Mouse (Mus musculus) intestine, embryonic 16.5 days (tissue): ENCODE data around the gene Batf2. TPM values are rescaled to one million over a fixed set of nuclear protein-coding genes. Genes with fewer than 3 reads are reported as not detected.

ENCODE experiments used
- ATAC-seq: fragments of 200-750 bp; cut with Nextera tagmentation; 2 replicates; pipeline ENCODE4 v1.8.0; 2017; ENCODE audit warnings: moderate TSS enrichment, moderate library complexity
- H3K27ac ChIP-seq: fragments of 300-500 bp; sonication (generic); 2 replicates; pipeline ENCODE4 v1.5.1; 2014; ENCODE audit warnings: mild to moderate bottlenecking, low read length
- H3K27me3 ChIP-seq: fragments of 300-500 bp; sonication (generic); replicated peaks from 2 replicates; pipeline ENCODE4 v1.6.1; 2014; ENCODE audit warnings: low read length, control low read depth, mixed read lengths; ENCODE audit not compliant: control insufficient read depth, insufficient read depth
- H3K36me3 ChIP-seq: fragments of 300-500 bp; sonication (generic); 2 replicates; pipeline ENCODE4 v1.6.1; 2014; ENCODE audit warnings: low read length, control low read depth; ENCODE audit not compliant: control insufficient read depth, insufficient read depth
- H3K4me1 ChIP-seq: fragments of 300-500 bp; sonication (generic); 2 replicates; pipeline ENCODE4 v1.6.1; 2014; ENCODE audit warnings: low read length, control low read depth, mixed read lengths; ENCODE audit not compliant: control insufficient read depth, insufficient read depth
- H3K4me2 ChIP-seq: fragments of 300-500 bp; sonication (generic); 2 replicates; pipeline ENCODE4 v1.6.1; 2014; ENCODE audit warnings: low read depth, low read length, control low read depth
- H3K4me3 ChIP-seq: fragments of 300-500 bp; sonication (generic); 2 replicates; pipeline ENCODE4 v1.5.1; 2014; ENCODE audit warnings: mild to moderate bottlenecking, low read length
- H3K9ac ChIP-seq: fragments of 300-500 bp; sonication (generic); 2 replicates; pipeline ENCODE4 v1.6.1; 2014; ENCODE audit warnings: low read depth, low read length
- H3K9me3 ChIP-seq: fragments of 300-500 bp; sonication (generic); 2 replicates; pipeline ENCODE4 v1.6.1; 2016; ENCODE audit warnings: low read length, control low read depth; ENCODE audit not compliant: control insufficient read depth
- WGBS: fragments of 180-500 bp; shearing (Covaris S2); extraction: QIAGEN DNeasy Blood & Tissue Kit; methylation state at CpG from one replicate; pipeline ENCODE4 v1.1.7; 2014; 5-methylcytosine and 5-hydroxymethylcytosine counted together
- polyA plus RNA-seq: library from polyadenylated mRNA; unstranded; fragments of >200 nt; fragmentation: Nextera tagmentation; extraction: Ambion mirVana; gene quantifications from 2 replicates; pipeline ENCODE4 v1.2.1, GENCODE M21; 2015

The Batf2 gene
- polyA plus RNA-seq, 1 experiment from 2014 or later = 1.1 TPM

- peak overlapping the region; percentile 93 for H3K9ac ChIP-seq
- WGBS = 4% methylated on average over 32 of the region's 32 CpGs
- peaks cover 15% of the 10 kb centered on the region for H3K36me3 ChIP-seq
- ATAC-seq = no peak
- no peaks in the 10 kb centered on the region for H3K27me3 ChIP-seq
- H3K4me2 ChIP-seq = peak overlapping the region; percentile 85
- H3K4me3 ChIP-seq = peak overlapping the region; percentile 91
- peak overlapping the region; percentile 97 for H3K27ac ChIP-seq
- H3K4me1 ChIP-seq = peaks cover 32% of the 10 kb centered on the region
- no peaks in the 10 kb centered on the region for H3K9me3 ChIP-seq
Observed at GRCm38 (mm10) chr19:6117346-6117985, 23.3 kb upstream of the Batf2 start.

- under 1% methylated on average over 77 of the region's 77 CpGs for WGBS
- peaks cover 15% of the 10 kb centered on the region for H3K36me3 ChIP-seq
- H3K27me3 ChIP-seq = no peaks in the 10 kb centered on the region
- H3K4me1 ChIP-seq = peaks cover 32% of the 10 kb centered on the region
- H3K4me3 ChIP-seq = peak within 1 kb of the TSS; percentile 91
- H3K9ac ChIP-seq = peak within 1 kb of the TSS; percentile 93
- H3K4me2 ChIP-seq = peak within 1 kb of the TSS; percentile 85
- H3K9me3 ChIP-seq = no peaks in the 10 kb centered on the region
- H3K27ac ChIP-seq = peak within 1 kb of the TSS; percentile 97
- peak; percentile 85 for ATAC-seq
Observed at GRCm38 (mm10) chr19:6117986-6118676, 22.7 kb upstream of the Batf2 start, which contains the start of gene Sac3d1. Gene Sac3d1 (minus strand): TSS chr19:6118650.

GRCm38 (mm10) chr19:6118677-6119185 is 22.1 kb upstream of the Batf2 start:
- WGBS = under 1% methylated on average over 8 of the region's 8 CpGs
- Histone ChIP-seq H3K4me2 (peak overlapping the region; percentile 85), H3K4me1 (peaks cover 32% of the 10 kb centered on the region), H3K4me3 (peak overlapping the region; percentile 91), H3K36me3 (peaks cover 15% of the 10 kb centered on the region), H3K9me3 (no peaks in the 10 kb centered on the region), H3K27ac (peak overlapping the region; percentile 97), H3K27me3 (no peaks in the 10 kb centered on the region), H3K9ac (peak overlapping the region; percentile 93)
- peak; percentile 32 for ATAC-seq

GRCm38 (mm10) chr19:6121761-6122160 is 19.0 kb upstream of the Batf2 start:
- 0 out of 2 replicates have a peak, but pooled peaks have one; percentile 8 for ATAC-seq
- peak overlapping the region; percentile 63 for H3K27ac ChIP-seq
- H3K27me3 ChIP-seq = no peaks in the 10 kb centered on the region
- no peaks in the 10 kb centered on the region for H3K36me3 ChIP-seq
- peak overlapping the region; percentile 38 for H3K4me2 ChIP-seq
- no peaks in the 10 kb centered on the region for H3K9me3 ChIP-seq
- peak overlapping the region; percentile 40; the same call in 1 of the 2 replicates for H3K9ac ChIP-seq
- peaks cover 22% of the 10 kb centered on the region for H3K4me1 ChIP-seq
- 30% methylated on average over 19 of the region's 19 CpGs for WGBS
- H3K4me3 ChIP-seq = 0 out of 2 replicates have a peak overlapping the region, but pooled peaks have one; percentile 11

- H3K27ac ChIP-seq = no peak overlapping the region
- ATAC-seq = no peak
- H3K9me3 ChIP-seq = no peaks in the 10 kb centered on the region
- peaks cover 16% of the 10 kb centered on the region for H3K4me1 ChIP-seq
- no peaks in the 10 kb centered on the region for H3K36me3 ChIP-seq
- no peak overlapping the region for H3K4me2 ChIP-seq
- WGBS = 52% methylated on average over 8 of the region's 8 CpGs
- no peak overlapping the region for H3K9ac ChIP-seq
- H3K4me3 ChIP-seq = no peak overlapping the region
- H3K27me3 ChIP-seq = no peaks in the 10 kb centered on the region
Observed at GRCm38 (mm10) chr19:6123330-6123729, 17.5 kb upstream of the Batf2 start.

- 73% methylated on average over 2 of the region's 2 CpGs for WGBS
- no peak overlapping the region for H3K27ac ChIP-seq
Observed at GRCm38 (mm10) chr19:6124898-6125297, 15.9 kb upstream of the Batf2 start.

GRCm38 (mm10) chr19:6126289-6126688 is 14.5 kb upstream of the Batf2 start:
- WGBS = 31% methylated on average over 4 of the region's 4 CpGs
- Histone ChIP-seq H3K27me3 (no peaks in the 10 kb centered on the region), H3K36me3 (no peaks in the 10 kb centered on the region), H3K4me1 (peaks cover 7% of the 10 kb centered on the region), H3K27ac (no peak overlapping the region), H3K9me3 (no peaks in the 10 kb centered on the region), H3K4me2 (no peak overlapping the region), H3K9ac (no peak overlapping the region), H3K4me3 (no peak overlapping the region)
- ATAC-seq = no peak

More at GRCm38 (mm10) chr19:6124898-6125297, 15.9 kb upstream of the Batf2 start:
- Histone ChIP-seq H3K4me2 (no peak overlapping the region), H3K9ac (no peak overlapping the region), H3K4me3 (no peak overlapping the region), H3K9me3 (no peaks in the 10 kb centered on the region), H3K4me1 (peaks cover 16% of the 10 kb centered on the region), H3K27me3 (no peaks in the 10 kb centered on the region), H3K36me3 (no peaks in the 10 kb centered on the region)
- ATAC-seq = no peak

GRCm38 (mm10) chr19:6126789-6127580 is 13.8 kb upstream of the Batf2 start:
- H3K4me3 ChIP-seq = peak overlapping the region; percentile 56
- ATAC-seq = no peak
- peaks cover under 1% of the 10 kb centered on the region; the same call in 1 of the 2 replicates for H3K4me1 ChIP-seq
- no peaks in the 10 kb centered on the region for H3K27me3 ChIP-seq
- H3K4me2 ChIP-seq = peak overlapping the region; percentile 52
- WGBS = 66% methylated on average over 10 of the region's 10 CpGs
- no peaks in the 10 kb centered on the region for H3K9me3 ChIP-seq
- H3K27ac ChIP-seq = peak overlapping the region; percentile 86
- no peaks in the 10 kb centered on the region for H3K36me3 ChIP-seq
- H3K9ac ChIP-seq = peak overlapping the region; percentile 72
